Mouse (Mus musculus) forebrain, embryonic 11.5 days (tissue): Measurements from ENCODE around the gene H2-Aa. TPM values are rescaled to one million over a fixed set of nuclear protein-coding genes. Genes with fewer than 3 reads are reported as not detected.

Experiments used
- ATAC-seq: fragments of 200-750 bp; cut with Nextera tagmentation; replicated peaks from 2 replicates; pipeline ENCODE4 v1.8.0; 2017; ENCODE audit warnings: moderate TSS enrichment; ENCODE audit not compliant: low FRiP score
- DNase-seq: peaks from one replicate; pipeline ENCODE4 v3.0.0-alpha.2; 2017; ENCODE audit warnings: low spot score
- H3K27ac ChIP-seq: fragments of 300-500 bp; sonication (generic); 2 replicates; pipeline ENCODE4 v1.5.1; 2014; ENCODE audit warnings: low read depth, low read length
- H3K27me3 ChIP-seq: fragments of 300-500 bp; sonication (generic); 2 replicates; pipeline ENCODE4 v1.6.1; 2014; ENCODE audit warnings: mild to moderate bottlenecking, low read length, mixed read lengths; ENCODE audit not compliant: control insufficient read depth, insufficient read depth
- H3K36me3 ChIP-seq: fragments of 300-500 bp; sonication (generic); 2 replicates; pipeline ENCODE4 v1.6.1; 2014; ENCODE audit warnings: mild to moderate bottlenecking, low read length, moderate library complexity, mixed read lengths; ENCODE audit not compliant: control insufficient read depth, insufficient read depth
- H3K4me1 ChIP-seq: fragments of 300-500 bp; sonication (generic); replicated peaks from 2 replicates; pipeline ENCODE4 v1.6.1; 2014; ENCODE audit warnings: low read length, mixed read lengths; ENCODE audit not compliant: control insufficient read depth, insufficient read depth
- H3K4me2 ChIP-seq: fragments of 300-500 bp; sonication (generic); 2 replicates; pipeline ENCODE4 v1.6.1; 2014; ENCODE audit warnings: low read depth, mild to moderate bottlenecking, low read length, moderate library complexity, mixed read lengths; ENCODE audit not compliant: severe bottlenecking
- H3K4me3 ChIP-seq: fragments of 300-500 bp; sonication (generic); 2 replicates; pipeline ENCODE4 v1.5.1; 2014; ENCODE audit warnings: low read depth, low read length
- H3K9ac ChIP-seq: fragments of 300-500 bp; sonication (generic); 2 replicates; pipeline ENCODE4 v1.6.1; 2014; ENCODE audit warnings: low read length
- H3K9me3 ChIP-seq: fragments of 300-500 bp; sonication (generic); 2 replicates; pipeline ENCODE4 v1.6.1; 2016; ENCODE audit warnings: low read length, mixed read lengths; ENCODE audit not compliant: control insufficient read depth
- WGBS: fragments of 180-500 bp; shearing (Covaris S2); extraction: QIAGEN DNeasy Blood & Tissue Kit; methylation state at CpG from one replicate; pipeline ENCODE4 v1.1.7; 2014; 5-methylcytosine and 5-hydroxymethylcytosine counted together
- polyA plus RNA-seq: library from polyadenylated mRNA; unstranded; fragments of >200 nt; fragmentation: Nextera tagmentation; extraction: Ambion mirVana; gene quantifications from 2 replicates; pipeline ENCODE4 v1.2.1, GENCODE M21; 2014

H2-Aa gene
- polyA plus RNA-seq, 1 experiment from 2014 or later, result not detected

GRCm38 (mm10) chr17:34281836-34282235 lies 5.8 kb downstream of the H2-Aa start:
- Histone ChIP-seq H3K4me1 (no peaks in the 10 kb centered on the region), H3K9ac (no peak overlapping the region), H3K4me3 (no peak overlapping the region), H3K36me3 (no peaks in the 10 kb centered on the region), H3K27me3 (no peaks in the 10 kb centered on the region), H3K27ac (no peak overlapping the region), H3K4me2 (no peak overlapping the region), H3K9me3 (no peaks in the 10 kb centered on the region)
- no peak for ATAC-seq
- WGBS, result 87% methylated on average over 1 of the region's 1 CpGs
- DNase-seq, result no peak

GRCm38 (mm10) chr17:34280499-34281038 lies 7.1 kb downstream of the H2-Aa start:
- whole genome bisulfite sequencing, result 74% methylated on average over 1 of the region's 1 CpGs
- H3K4me1 ChIP-seq, result no peaks in the 10 kb centered on the region
- DNase-seq, result no peak

GRCm38 (mm10) chr17:34272102-34272501 lies 15.5 kb downstream of the H2-Aa start:
- no peak overlapping the region for H3K9ac ChIP-seq
- no peaks in the 10 kb centered on the region for H3K36me3 ChIP-seq
- ATAC-seq (no peak), DNase-seq (no peak)
- H3K27ac ChIP-seq, result no peak overlapping the region
- H3K4me2 ChIP-seq, result no peak overlapping the region
- H3K4me1 ChIP-seq, result no peaks in the 10 kb centered on the region
- H3K9me3 ChIP-seq, result no peaks in the 10 kb centered on the region
- H3K27me3 ChIP-seq, result no peaks in the 10 kb centered on the region
- WGBS, result 94% methylated on average over 1 of the region's 1 CpGs
- no peak overlapping the region for H3K4me3 ChIP-seq

More at GRCm38 (mm10) chr17:34280499-34281038, 7.1 kb downstream of the H2-Aa start:
- H3K4me3 ChIP-seq, result no peak overlapping the region
- H3K36me3 ChIP-seq, result no peaks in the 10 kb centered on the region
- H3K9me3 ChIP-seq, result no peaks in the 10 kb centered on the region
- no peak overlapping the region for H3K4me2 ChIP-seq
- H3K27me3 ChIP-seq, result no peaks in the 10 kb centered on the region
- H3K9ac ChIP-seq, result no peak overlapping the region
- H3K27ac ChIP-seq, result no peak overlapping the region
- no peak for ATAC-seq

GRCm38 (mm10) chr17:34270940-34271339 lies 16.7 kb downstream of the H2-Aa start:
- H3K36me3 ChIP-seq, result no peaks in the 10 kb centered on the region
- H3K4me1 ChIP-seq, result no peaks in the 10 kb centered on the region
- H3K9ac ChIP-seq, result no peak overlapping the region
- no peak overlapping the region for H3K4me3 ChIP-seq
- WGBS, result 87% methylated on average over 2 of the region's 2 CpGs
- no peak for DNase-seq
- H3K4me2 ChIP-seq, result no peak overlapping the region
- H3K27me3 ChIP-seq, result no peaks in the 10 kb centered on the region
- ATAC-seq, result no peak
- H3K27ac ChIP-seq, result no peak overlapping the region
- H3K9me3 ChIP-seq, result no peaks in the 10 kb centered on the region

- H3K4me3 ChIP-seq, result no peak overlapping the region
- H3K4me2 ChIP-seq, result no peak overlapping the region
- H3K36me3 ChIP-seq, result no peaks in the 10 kb centered on the region
- ATAC-seq, result no peak
- no peaks in the 10 kb centered on the region for H3K9me3 ChIP-seq
- 90% methylated on average over 2 of the region's 2 CpGs for WGBS
- no peak overlapping the region for H3K9ac ChIP-seq
- no peak for DNase-seq
- H3K27me3 ChIP-seq, result no peaks in the 10 kb centered on the region; the same call in 1 of the 2 replicates
- no peak overlapping the region for H3K27ac ChIP-seq
- no peaks in the 10 kb centered on the region for H3K4me1 ChIP-seq
These were observed 17.4 kb downstream of the H2-Aa start for GRCm38 (mm10) chr17:34270230-34270629.

GRCm38 (mm10) chr17:34269817-34270216 lies 17.8 kb downstream of the H2-Aa start:
- no peak overlapping the region for H3K4me2 ChIP-seq
- peaks cover 3% of the 10 kb centered on the region; the same call in 1 of the 2 replicates for H3K27me3 ChIP-seq
- 79% methylated on average over 4 of the region's 4 CpGs for WGBS
- H3K27ac ChIP-seq, result no peak overlapping the region
- DNase-seq, result no peak
- no peak for ATAC-seq
- no peaks in the 10 kb centered on the region for H3K36me3 ChIP-seq
- H3K9ac ChIP-seq, result no peak overlapping the region
- no peak overlapping the region for H3K4me3 ChIP-seq
- H3K9me3 ChIP-seq, result no peaks in the 10 kb centered on the region
- no peaks in the 10 kb centered on the region for H3K4me1 ChIP-seq

- Histone ChIP-seq H3K27ac (no peak overlapping the region), H3K27me3 (peaks cover 9% of the 10 kb centered on the region), H3K9me3 (no peaks in the 10 kb centered on the region), H3K9ac (no peak overlapping the region), H3K36me3 (no peaks in the 10 kb centered on the region), H3K4me1 (peaks cover 5% of the 10 kb centered on the region; the same call in 1 of the 2 replicates), H3K4me3 (no peak overlapping the region), H3K4me2 (no peak overlapping the region)
- no peak for ATAC-seq
- no peak for DNase-seq
- WGBS, result 78% methylated on average over 2 of the region's 2 CpGs
These were observed 18.9 kb downstream of the H2-Aa start for GRCm38 (mm10) chr17:34268748-34269147.

- Histone ChIP-seq H3K4me2 (no peak overlapping the region), H3K4me1 (peaks cover 6% of the 10 kb centered on the region; the same call in 1 of the 2 replicates), H3K9me3 (no peaks in the 10 kb centered on the region), H3K36me3 (no peaks in the 10 kb centered on the region), H3K4me3 (no peak overlapping the region), H3K27ac (no peak overlapping the region), H3K9ac (no peak overlapping the region), H3K27me3 (peaks cover 13% of the 10 kb centered on the region)
- DNase-seq, result no peak
- WGBS, result 80% methylated on average over 2 of the region's 2 CpGs
- ATAC-seq, result no peak
These were observed 19.4 kb downstream of the H2-Aa start for GRCm38 (mm10) chr17:34268262-34268661.
